Mouse (Mus musculus) lung, postnatal 14 days (tissue): Measurements from ENCODE around the gene Dnajc1.
A peak's percentile ranks its signal among the peaks of the same experiment; 100 is the strongest.

Source experiments
- DNase-seq: peaks from one replicate; pipeline ENCODE4 v3.0.0; 2021

Gene Dnajc1

DNA sequence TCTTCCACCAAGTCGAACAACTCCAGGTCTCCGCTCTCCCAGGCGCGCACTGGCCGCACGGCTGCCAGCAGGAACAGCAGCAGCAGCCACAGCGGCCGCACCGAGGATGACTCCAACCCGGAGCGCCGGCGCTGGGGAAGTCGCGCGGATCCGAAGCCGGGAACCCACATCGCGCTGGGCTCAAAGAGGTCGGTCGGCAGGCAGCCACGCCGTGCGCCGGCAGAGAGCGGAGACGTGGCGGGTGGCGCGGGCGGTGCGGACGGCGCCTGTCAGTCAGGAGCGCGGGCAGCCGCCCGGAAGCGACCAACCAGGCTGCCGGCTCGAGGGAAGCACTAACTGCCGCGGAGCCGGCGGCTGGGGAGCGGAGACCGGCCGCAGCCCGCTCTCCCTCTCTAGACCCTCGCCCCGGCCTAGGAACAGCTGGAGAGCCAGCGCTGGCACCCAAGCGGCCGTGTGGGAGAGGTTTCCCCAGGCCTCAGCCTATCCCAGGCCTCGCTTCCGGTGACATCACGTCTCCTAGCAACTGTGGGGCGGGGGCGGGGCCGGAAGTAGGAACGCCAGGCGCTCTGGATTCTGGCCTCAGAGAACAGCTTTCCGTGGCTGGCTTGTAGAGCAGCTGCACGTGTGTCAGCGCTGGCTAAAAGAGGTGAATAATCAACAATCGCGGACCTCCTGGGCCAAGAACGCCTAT lies at the start of gene Dnajc1:
Dnajc1 (minus strand) TSS at position 500 of the 691 bp plus-strand sequence.
- DNase-seq: peak; percentile 91

GRCm38 (mm10) chr2:18441871-18442270 lies 49.2 kb upstream of the Dnajc1 start:
- DNase-seq: peak; percentile 20

DNA sequence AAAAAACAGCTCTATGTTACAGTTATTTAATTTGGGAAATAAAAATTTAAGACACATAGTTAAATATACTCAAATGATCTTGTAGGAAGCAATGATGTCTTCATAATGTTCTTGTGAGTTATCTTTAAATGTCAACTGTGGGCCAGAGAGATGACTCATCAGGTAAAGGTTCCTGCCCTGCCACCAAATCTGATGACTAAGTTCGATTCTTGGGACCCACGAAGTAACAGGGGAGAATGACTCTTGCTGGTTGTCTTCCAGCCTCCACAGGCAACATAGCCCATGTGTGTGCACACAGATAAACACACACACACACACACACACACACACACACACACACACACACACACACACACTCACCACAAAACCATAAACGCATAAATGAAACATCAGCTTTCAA lies 22.6 kb upstream of the Dnajc1 start:
- no peak for DNase-seq

- DNase-seq: no peak
These were observed 11.0 kb upstream of the Dnajc1 start for GRCm38 (mm10) chr2:18403679-18404078.

DNA sequence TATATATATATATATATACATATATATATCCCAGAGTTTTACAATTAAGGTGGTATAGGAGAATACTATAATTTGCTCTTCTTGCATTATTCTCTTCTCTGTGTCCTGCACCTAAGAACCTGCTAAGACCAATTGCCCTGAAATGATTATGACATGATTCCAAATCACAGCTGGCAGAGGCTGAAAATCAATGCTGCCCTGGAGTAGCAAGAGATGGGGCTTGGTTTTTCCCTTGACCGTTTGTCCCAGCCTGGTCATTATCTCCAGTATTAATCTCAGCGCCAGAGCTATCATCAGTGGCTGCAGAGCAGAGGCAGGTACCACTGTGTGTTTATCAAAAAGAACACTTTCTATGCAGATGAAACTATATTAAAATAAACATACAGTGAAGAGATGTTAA lies 9.1 kb upstream of the Dnajc1 start:
- DNase-seq: no peak

GRCm38 (mm10) chr2:18393022-18393519 lies 441 bp upstream of the Dnajc1 start:
- DNase-seq: no peak

- DNase-seq: no peak
These were observed 769 bp downstream of the Dnajc1 start for GRCm38 (mm10) chr2:18391861-18392260.

- no peak for DNase-seq
These were observed 3.0 kb downstream of the Dnajc1 start for GRCm38 (mm10) chr2:18389631-18390030.

GRCm38 (mm10) chr2:18381662-18382061 lies 11.0 kb downstream of the Dnajc1 start:
- no peak for DNase-seq

DNA sequence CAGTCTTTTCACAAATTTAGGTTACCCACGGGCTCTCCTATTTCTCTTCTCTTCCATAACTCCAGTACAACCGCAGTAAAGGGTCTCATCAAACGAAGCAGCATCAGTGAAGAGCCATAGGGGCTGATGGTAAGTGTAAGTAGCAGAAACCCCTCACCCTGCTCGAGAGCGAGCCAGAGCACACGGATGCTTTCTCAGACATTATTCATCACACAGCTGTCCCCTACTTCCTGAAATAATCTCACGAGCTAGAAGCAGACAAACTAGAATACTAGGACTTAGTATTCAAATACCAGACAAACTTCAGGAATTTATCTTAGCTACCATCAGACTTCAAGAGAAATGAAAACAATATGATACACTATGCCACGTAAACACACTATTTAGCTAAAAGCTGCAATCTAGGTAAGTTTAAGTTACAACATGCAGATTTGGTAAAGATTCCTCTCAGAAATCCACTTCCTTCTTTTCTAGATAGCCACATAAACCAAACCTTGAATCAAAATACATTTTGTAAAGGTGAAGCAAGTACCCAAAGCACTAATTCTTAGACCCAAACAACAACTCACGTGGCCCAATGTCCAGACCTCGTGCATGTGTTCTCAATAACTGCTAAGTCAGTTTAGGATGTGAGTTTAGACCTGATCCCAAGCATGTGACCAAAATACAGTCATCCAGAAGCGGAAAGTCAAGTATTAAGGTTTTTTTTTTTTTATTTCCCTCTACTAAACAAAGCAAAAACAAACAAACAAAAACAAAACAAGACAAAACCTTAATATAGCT lies 20.0 kb downstream of the Dnajc1 start:
- DNase-seq: no peak

DNA sequence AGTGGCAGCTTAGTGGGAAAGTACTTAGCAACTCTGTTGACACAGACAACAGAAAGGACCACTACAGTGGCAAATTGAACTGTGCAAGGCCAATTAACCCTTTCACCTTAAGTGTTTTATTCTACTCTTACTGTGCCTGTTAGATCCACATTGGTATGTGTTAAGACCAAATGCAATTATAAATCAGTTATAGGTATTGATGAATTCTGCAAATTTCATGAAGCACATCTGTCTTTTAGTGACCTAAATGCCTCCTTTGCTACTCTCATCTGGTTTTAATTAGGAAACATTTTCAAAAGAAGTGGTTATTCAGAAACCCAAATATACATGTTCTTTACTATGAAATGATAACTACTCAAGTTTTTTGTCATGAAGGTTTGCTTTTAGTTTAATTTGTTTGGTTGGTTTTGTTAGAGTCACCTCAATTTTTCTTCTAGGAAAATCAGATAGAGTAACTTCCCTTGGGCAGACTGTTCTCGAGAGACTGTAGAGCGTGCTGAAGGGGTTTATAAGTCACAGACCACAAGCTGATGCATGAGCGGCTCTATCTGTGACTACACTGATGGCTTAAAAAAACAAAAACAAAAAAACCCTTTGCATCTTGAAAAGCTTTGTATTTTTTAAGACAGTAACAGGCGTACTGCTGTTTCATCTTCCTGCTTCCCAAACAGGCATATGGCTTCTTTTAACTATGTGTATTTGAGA lies 21.7 kb downstream of the Dnajc1 start:
- DNase-seq: no peak

GRCm38 (mm10) chr2:18364402-18364801 lies 28.2 kb downstream of the Dnajc1 start:
- DNase-seq: no peak

DNA sequence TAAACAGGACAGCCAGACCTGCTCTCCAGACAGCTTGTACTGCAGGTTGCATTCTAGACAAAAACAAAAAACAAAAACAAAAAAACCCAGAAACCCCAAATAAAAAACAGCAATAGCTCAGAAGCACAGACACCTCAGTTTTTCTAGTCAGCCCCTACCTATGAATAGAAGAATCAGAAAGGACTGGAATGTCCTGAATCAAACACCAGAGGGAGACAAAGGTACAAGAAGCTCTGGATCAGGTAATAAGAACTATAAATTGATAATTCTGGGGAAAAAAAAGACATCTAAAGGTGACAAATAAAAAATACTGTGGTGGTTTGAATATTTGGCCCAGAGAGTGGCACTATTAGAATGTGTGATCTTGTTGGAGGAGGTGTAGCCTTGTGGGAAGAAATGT lies 37.3 kb downstream of the Dnajc1 start:
- DNase-seq: no peak

GRCm38 (mm10) chr2:18352620-18353019 lies 40.0 kb downstream of the Dnajc1 start:
- DNase-seq: no peak

GRCm38 (mm10) chr2:18343464-18343863 lies 49.2 kb downstream of the Dnajc1 start:
- DNase-seq: no peak

DNA sequence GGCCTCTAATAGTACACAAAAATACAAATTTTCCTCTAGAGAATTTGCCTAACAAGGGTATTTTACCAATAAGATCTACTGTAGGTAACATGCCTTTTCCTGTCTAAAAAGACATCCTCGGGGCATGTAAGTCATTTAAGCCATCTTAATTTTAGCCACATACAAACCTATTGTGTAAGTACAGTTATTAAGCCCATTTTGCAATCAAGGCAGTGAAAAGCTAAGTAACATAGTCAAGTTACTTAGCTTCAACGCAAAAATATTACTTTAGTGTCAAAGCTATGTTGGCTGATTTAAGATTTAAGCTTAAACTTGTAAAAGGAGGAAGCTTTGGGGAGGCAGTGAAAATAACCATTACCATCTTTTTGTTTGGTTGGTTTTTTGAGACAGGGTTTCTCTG lies 74.0 kb downstream of the Dnajc1 start:
- no peak for DNase-seq

GRCm38 (mm10) chr2:18317503-18318281 lies 74.9 kb downstream of the Dnajc1 start:
- no peak for DNase-seq

GRCm38 (mm10) chr2:18316909-18317308 lies 75.7 kb downstream of the Dnajc1 start:
- no peak for DNase-seq

DNA sequence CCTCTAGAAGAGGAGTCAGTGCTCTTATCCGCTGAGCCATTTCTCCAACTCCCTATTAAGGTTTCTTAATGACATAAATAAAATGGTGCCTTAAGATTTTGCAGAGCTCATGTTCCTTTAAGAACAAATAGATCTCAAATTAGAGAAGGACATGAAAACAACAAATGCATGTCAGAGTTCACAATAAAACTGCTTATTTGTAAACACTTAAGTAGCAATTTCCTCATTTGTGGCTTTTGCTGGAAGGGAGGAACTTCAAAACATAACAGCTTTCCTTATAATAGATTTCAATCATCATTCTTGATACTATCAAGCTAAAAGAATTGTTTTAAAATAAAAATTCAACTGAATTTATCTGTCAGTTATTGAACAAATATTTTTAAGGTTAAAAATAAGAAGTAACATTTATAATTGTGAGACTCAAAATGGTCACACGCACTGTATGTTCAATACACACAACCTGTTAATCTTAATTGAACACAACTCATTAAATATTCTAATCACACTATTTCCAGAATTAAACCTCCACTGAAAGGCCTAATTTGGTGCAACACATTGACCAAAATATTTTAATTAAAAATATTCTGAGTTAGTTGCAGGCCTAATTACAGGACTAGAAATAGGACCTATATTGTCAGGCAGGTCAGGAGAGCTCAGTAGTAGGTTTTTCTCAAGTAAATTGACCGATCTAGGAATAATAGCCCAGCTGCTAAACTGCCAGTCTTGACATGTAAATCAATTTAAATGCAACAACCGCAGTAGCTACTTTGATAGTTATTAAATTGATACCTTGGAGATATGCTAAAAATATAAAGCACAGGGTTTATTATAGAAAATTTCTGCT lies 82.1 kb downstream of the Dnajc1 start:
- DNase-seq: no peak

DNA sequence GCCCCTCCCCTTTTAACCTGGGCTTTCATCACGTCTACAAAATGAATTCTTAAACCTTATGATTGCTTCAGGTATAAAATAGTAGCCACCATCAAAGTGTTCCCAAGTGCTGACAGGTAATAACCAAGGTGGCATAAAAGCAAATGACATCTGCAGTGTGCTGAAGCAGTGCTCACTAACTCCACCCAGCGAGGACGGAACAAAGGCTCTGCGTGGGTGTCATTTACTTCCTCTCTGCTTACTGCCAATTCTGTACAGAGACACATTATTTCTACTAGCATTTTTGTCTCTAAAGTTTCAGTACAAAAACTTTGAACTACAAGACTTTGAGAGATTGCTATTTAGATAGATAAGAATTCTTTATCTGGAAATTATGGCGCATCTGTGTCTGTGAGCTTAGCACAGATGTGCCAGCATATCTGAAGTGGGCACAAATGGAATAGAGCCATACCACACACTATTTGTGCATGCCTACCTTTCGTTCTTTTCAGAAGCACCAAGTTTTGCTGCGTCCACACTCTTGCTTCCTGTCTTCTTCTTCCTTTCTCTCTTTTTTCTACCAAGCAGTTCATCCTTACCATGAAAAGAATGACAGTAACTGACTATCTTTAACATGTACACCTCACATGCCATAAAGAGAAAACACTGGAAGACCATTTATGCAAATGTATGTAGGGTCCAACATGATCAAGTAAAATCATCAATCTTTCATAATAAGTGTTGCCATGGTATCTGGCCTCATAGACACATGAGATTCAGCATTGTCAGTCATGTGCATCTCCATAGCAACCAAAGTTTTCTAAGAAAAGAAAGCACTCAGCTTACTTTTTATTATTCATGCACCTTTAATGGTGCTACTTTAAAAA lies 85.0 kb downstream of the Dnajc1 start:
- no peak for DNase-seq

GRCm38 (mm10) chr2:18300949-18301348 lies 91.7 kb downstream of the Dnajc1 start:
- DNase-seq: no peak
